Mouse (Mus musculus): ENCODE data around the gene Fig4.

DNA sequence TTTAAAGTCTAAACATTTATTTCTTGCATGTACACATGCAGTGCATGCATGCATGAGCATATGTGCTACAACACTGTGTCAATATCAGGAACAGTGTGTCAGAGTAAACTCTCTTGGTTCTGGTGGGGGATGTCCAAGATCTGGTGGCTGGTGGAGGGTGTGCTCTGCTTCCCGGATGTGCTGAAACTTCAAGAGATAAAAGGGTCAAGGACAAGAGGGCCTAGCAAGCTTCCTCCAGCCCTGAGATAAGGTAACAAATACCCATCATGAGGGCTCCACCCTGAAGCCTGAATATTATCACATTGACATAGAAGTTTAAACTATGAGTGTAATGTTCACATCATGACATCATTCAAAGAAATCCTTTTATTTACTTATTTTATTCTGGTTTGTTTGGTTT is 146.4 kb downstream of the Fig4 start:
- TF ChIP-seq CTCF (IDR thresholded peaks at IDR 0.05; ENCODE audit: control insufficient read depth, insufficient read depth, insufficient read length) (no peak), FOSL1 (IDR thresholded peaks at IDR 0.05; ENCODE audit: insufficient read depth, low read length, poor library complexity, severe bottlenecking) (no peak), MYOG (IDR thresholded peaks at IDR 0.05; ENCODE audit: control insufficient read depth, extremely low read depth, insufficient read length) (no peak)

Data from C2C12 (cell line).